Mouse (Mus musculus): Measurements from ENCODE around the gene Rp9.

DNA sequence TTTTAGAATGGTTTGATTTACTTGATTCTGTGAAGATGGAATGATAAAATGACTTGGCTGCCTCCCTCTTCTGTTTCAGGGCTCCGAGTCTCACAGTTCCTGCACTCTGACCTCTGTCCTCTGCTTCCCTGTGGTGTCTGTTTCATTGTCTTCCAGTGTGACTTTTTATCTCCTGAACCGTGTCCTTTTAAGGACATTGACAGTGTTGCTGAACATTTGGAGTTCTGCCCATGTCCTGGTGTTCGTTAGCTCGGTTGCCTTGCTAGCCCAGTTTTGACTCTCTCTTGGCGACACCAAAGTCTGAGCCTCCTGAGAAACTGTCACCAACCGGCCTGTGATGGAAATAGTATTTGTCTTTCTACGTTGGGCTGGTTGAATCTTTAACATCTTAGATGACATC lies 49.1 kb downstream of the Rp9 start:
- no peak for TF ChIP-seq CTCF (IDR thresholded peaks at IDR 0.05; ENCODE audit: low read depth)
- TF ChIP-seq EP300 (IDR thresholded peaks at IDR 0.05; ENCODE audit: low read depth) = no peak
